Mouse (Mus musculus): ENCODE data around the gene Kcnj14. TPM values are rescaled to one million over a fixed set of nuclear protein-coding genes. Genes with fewer than 3 reads are reported as not detected.
A peak's percentile ranks its signal among the peaks of the same experiment; 100 is the strongest.

The Kcnj14 gene
- polyA plus RNA-seq, 2 experiments = 1.1 to 1.7 TPM

DNA sequence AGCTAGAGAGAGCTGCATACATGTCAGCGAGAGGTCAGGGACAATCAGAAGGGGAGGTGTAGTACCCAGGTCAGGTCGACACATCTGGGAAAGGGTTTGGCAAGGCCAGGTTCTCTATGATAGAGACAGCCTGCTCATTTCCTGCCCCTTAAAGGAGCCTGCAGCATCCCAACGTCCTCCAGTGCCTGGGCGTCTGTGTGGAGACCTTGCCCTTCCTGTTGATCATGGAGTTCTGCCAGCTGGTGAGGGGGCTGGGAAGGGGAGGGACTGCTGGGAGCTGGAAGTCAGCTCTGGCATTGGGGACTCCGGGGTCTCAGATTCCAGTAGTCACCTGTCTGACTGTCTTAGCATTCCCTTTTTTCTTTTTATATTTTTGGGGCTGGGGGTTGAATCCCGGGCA is 33.9 kb downstream of the Kcnj14 start:
- no peak for TF ChIP-seq POLR2A (IDR thresholded peaks at IDR 0.05; ENCODE audit: borderline replicate concordance, extremely low read depth, insufficient read depth, insufficient read length)
- peaks cover 71% of the 10 kb centered on the region for H3K36me3 ChIP-seq (ENCODE audit: control insufficient read depth, insufficient read depth, low read length)
- H3K4me1 ChIP-seq (ENCODE audit: control insufficient read depth, insufficient read depth, low read length) = peaks cover 5% of the 10 kb centered on the region
- H3K27ac ChIP-seq (replicated peaks; ENCODE audit: low read depth, low read length) = no peak overlapping the region
- H3K9ac ChIP-seq (ENCODE audit: low read depth, low read length, severe bottlenecking) = no peak overlapping the region
- no peak overlapping the region for H3K4me3 ChIP-seq (replicated peaks; ENCODE audit: low read length)
- DNase-seq (ENCODE audit: low spot score) (no peak), ATAC-seq (ENCODE audit: low FRiP score, low read depth) (no peak)
- H3K9me3 ChIP-seq (ENCODE audit: control insufficient read depth, low read length) = no peaks in the 10 kb centered on the region
- WGBS = 64% methylated on average over 6 of the region's 6 CpGs
- no peaks in the 10 kb centered on the region for H3K27me3 ChIP-seq (ENCODE audit: control insufficient read depth, insufficient read depth, low read length)
- no peak overlapping the region for H3K4me2 ChIP-seq (replicated peaks; ENCODE audit: low read depth, low read length, severe bottlenecking)

- no peak for DNase-seq (ENCODE audit: low spot score)
- Histone ChIP-seq H3K4me3 (replicated peaks; ENCODE audit: low read length) (0 out of 2 replicates have a peak overlapping the region, but pooled peaks have one; percentile 83), H3K9ac (ENCODE audit: low read depth, low read length, severe bottlenecking) (no peak overlapping the region), H3K4me1 (ENCODE audit: control insufficient read depth, insufficient read depth, low read length) (peaks cover 18% of the 10 kb centered on the region), H3K9me3 (ENCODE audit: control insufficient read depth, low read length) (no peaks in the 10 kb centered on the region), H3K36me3 (ENCODE audit: control insufficient read depth, insufficient read depth, low read length) (peaks cover 41% of the 10 kb centered on the region), H3K27ac (replicated peaks; ENCODE audit: low read depth, low read length) (no peak overlapping the region), H3K27me3 (ENCODE audit: control insufficient read depth, insufficient read depth, low read length) (no peaks in the 10 kb centered on the region), H3K4me2 (replicated peaks; ENCODE audit: low read depth, low read length, severe bottlenecking) (peak overlapping the region; percentile 95; the same call in 1 of the 2 replicates)
- TF ChIP-seq POLR2A (IDR thresholded peaks at IDR 0.05; ENCODE audit: borderline replicate concordance, extremely low read depth, insufficient read depth, insufficient read length) = no peak
- 83% methylated on average over 22 of the region's 22 CpGs for WGBS
- ATAC-seq (ENCODE audit: low FRiP score, low read depth) = no peak
These were observed 36.9 kb downstream of the Kcnj14 start for GRCm38 (mm10) chr7:45787642-45788041.

GRCm38 (mm10) chr7:45786661-45787413 is 37.7 kb downstream of the Kcnj14 start:
- TF ChIP-seq POLR2A (IDR thresholded peaks at IDR 0.05; ENCODE audit: borderline replicate concordance, extremely low read depth, insufficient read depth, insufficient read length) = no peak
- WGBS = 5% methylated on average over 17 of the region's 17 CpGs
- no peak overlapping the region for H3K27ac ChIP-seq (replicated peaks; ENCODE audit: low read depth, low read length)
- H3K4me2 ChIP-seq (replicated peaks; ENCODE audit: low read depth, low read length, severe bottlenecking) = peak overlapping the region; percentile 95
- peaks cover 35% of the 10 kb centered on the region for H3K36me3 ChIP-seq (ENCODE audit: control insufficient read depth, insufficient read depth, low read length)
- no peak overlapping the region for H3K9ac ChIP-seq (ENCODE audit: low read depth, low read length, severe bottlenecking)
- peak; percentile 66 for DNase-seq (ENCODE audit: low spot score)
- peak overlapping the region; percentile 83 for H3K4me3 ChIP-seq (replicated peaks; ENCODE audit: low read length)
- H3K9me3 ChIP-seq (ENCODE audit: control insufficient read depth, low read length) = no peaks in the 10 kb centered on the region
- ATAC-seq (ENCODE audit: low FRiP score, low read depth) = peak; percentile 42; the same call in 1 of the 2 replicates
- no peaks in the 10 kb centered on the region for H3K27me3 ChIP-seq (ENCODE audit: control insufficient read depth, insufficient read depth, low read length)
- peaks cover 18% of the 10 kb centered on the region for H3K4me1 ChIP-seq (ENCODE audit: control insufficient read depth, insufficient read depth, low read length)

DNA sequence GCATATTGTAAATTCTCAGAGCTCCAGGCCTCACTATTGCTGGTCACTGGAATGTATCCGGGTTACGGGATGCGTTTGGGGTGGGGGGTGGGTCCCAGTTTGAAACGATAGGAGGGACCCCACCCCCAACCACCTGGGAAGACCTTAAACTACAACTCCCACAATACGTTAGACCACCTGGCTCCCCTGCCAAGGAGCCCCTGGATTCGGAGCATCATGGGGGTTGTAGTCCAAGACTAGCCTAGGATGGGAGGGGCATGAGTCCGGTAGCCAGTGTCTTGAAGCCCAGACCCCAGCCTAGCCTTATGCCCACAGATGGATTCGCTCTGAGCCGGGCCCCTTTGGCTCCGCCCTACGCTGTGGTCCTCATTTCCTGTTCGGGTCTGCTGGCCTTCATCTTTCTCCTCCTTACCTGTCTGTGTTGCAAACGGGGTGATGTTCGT is 38.4 kb downstream of the Kcnj14 start:
- H3K9me3 ChIP-seq (ENCODE audit: control insufficient read depth, low read length) = no peaks in the 10 kb centered on the region
- 0% methylated on average over 14 of the region's 14 CpGs for WGBS
- H3K4me3 ChIP-seq (replicated peaks; ENCODE audit: low read length) = peak overlapping the region; percentile 83
- H3K27ac ChIP-seq (replicated peaks; ENCODE audit: low read depth, low read length) = peak overlapping the region; percentile 48; the same call in 1 of the 2 replicates
- ATAC-seq (ENCODE audit: low FRiP score, low read depth) (peak; percentile 71), DNase-seq (ENCODE audit: low spot score) (peak; percentile 82)
- no peaks in the 10 kb centered on the region for H3K27me3 ChIP-seq (ENCODE audit: control insufficient read depth, insufficient read depth, low read length)
- H3K4me1 ChIP-seq (ENCODE audit: control insufficient read depth, insufficient read depth, low read length) = peaks cover 18% of the 10 kb centered on the region
- H3K9ac ChIP-seq (ENCODE audit: low read depth, low read length, severe bottlenecking) = peak overlapping the region; percentile 66
- no peak for TF ChIP-seq POLR2A (IDR thresholded peaks at IDR 0.05; ENCODE audit: borderline replicate concordance, extremely low read depth, insufficient read depth, insufficient read length)
- H3K4me2 ChIP-seq (replicated peaks; ENCODE audit: low read depth, low read length, severe bottlenecking) = peak overlapping the region; percentile 95
- peaks cover 32% of the 10 kb centered on the region for H3K36me3 ChIP-seq (ENCODE audit: control insufficient read depth, insufficient read depth, low read length)

DNA sequence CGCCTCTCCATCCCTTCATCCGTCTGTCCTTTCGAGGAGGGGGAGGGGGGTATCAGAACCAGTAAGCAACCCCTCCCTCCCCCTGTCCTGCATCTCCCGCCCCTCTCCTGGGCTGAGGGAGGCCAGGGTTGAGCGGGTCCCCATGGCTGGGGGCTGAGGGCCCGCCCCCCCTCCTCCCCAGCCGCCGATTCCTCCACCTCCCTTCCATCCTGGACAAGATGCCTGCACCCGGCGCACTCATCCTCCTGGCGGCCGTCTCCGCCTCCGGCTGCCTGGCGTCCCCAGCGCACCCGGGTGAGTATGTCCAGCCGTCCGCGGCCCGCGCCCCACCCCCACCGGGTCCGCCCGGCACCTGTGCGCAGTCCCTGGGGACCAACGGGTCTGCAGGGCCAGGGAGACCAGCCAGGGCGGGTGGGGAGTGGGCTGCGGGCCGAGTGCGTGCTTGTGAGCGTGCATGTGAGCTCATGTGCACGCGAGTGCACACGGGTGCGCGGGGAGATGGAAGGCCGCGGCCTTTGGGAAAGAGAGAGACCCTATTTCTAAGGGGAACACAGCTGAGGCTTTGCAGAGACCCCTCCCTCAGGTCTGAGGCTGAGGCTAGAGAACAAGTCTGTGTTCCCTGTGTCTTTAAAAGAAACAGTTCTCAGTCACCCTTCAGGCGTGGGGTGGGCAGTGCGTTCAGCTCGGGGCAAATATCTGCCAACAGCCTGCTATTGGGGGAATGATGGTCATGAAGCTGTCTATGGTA is 39.0 kb downstream of the Kcnj14 start:
- peak; percentile 53 for ATAC-seq (ENCODE audit: low FRiP score, low read depth)
- DNase-seq (ENCODE audit: low spot score) = no peak

More for the DNA sequence above, 39.0 kb downstream of the Kcnj14 start:
- H3K9me3 ChIP-seq (ENCODE audit: control insufficient read depth, low read length) = no peaks in the 10 kb centered on the region
- peak overlapping the region; percentile 83 for H3K4me3 ChIP-seq (replicated peaks; ENCODE audit: low read length)
- WGBS = under 1% methylated on average over 32 of the region's 42 CpGs
- TF ChIP-seq POLR2A (IDR thresholded peaks at IDR 0.05; ENCODE audit: borderline replicate concordance, extremely low read depth, insufficient read depth, insufficient read length) = no peak
- H3K27me3 ChIP-seq (ENCODE audit: control insufficient read depth, insufficient read depth, low read length) = no peaks in the 10 kb centered on the region
- peak overlapping the region; percentile 95 for H3K4me2 ChIP-seq (replicated peaks; ENCODE audit: low read depth, low read length, severe bottlenecking)
- peaks cover 26% of the 10 kb centered on the region for H3K36me3 ChIP-seq (ENCODE audit: control insufficient read depth, insufficient read depth, low read length)
- peaks cover 18% of the 10 kb centered on the region for H3K4me1 ChIP-seq (ENCODE audit: control insufficient read depth, insufficient read depth, low read length)
- peak overlapping the region; percentile 66 for H3K9ac ChIP-seq (ENCODE audit: low read depth, low read length, severe bottlenecking)
- peak overlapping the region; percentile 48; the same call in 1 of the 2 replicates for H3K27ac ChIP-seq (replicated peaks; ENCODE audit: low read depth, low read length)

Measured in limb, embryonic 14.5 days (tissue).